Mouse (Mus musculus): Measurements from ENCODE around the gene Tenm4. TPM values are rescaled to one million over a fixed set of nuclear protein-coding genes. Genes with fewer than 3 reads are reported as not detected.

Tenm4 gene
- polyA plus RNA-seq, 1 experiment from 2014 or later, result 42.7 TPM

DNA sequence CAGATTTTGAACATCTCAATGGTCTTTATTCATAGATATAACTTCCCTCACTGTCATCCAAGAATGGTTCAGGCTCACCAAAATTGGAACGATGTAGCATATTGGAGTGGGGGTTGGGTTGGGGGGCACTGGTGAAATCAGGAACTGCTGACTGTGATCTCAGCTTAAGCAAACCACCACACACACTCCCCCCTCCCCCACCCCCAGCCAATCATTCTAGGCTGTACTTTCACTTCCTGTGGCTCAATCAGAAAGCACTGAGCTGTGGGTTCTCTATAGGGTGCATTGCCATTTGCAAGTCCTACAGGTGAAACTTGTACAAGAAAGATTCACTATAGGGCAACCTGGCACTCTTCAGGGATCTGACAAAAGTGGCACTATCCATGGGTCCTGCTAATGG is 559.3 kb downstream of the Tenm4 start:
- Histone ChIP-seq H3K36me3 (peaks cover 7% of the 10 kb centered on the region), H3K4me1 (no peaks in the 10 kb centered on the region), H3K27me3 (no peaks in the 10 kb centered on the region), H3K9me3 (replicated peaks) (no peaks in the 10 kb centered on the region; the same call in 1 of the 2 replicates), H3K4me2 (no peak overlapping the region), H3K27ac (no peak overlapping the region), H3K9ac (no peak overlapping the region), H3K4me3 (replicated peaks) (no peak overlapping the region)
- WGBS, result 93% methylated on average over 1 of the region's 1 CpGs
- ATAC-seq (replicated peaks; ENCODE audit: low FRiP score), result no peak

DNA sequence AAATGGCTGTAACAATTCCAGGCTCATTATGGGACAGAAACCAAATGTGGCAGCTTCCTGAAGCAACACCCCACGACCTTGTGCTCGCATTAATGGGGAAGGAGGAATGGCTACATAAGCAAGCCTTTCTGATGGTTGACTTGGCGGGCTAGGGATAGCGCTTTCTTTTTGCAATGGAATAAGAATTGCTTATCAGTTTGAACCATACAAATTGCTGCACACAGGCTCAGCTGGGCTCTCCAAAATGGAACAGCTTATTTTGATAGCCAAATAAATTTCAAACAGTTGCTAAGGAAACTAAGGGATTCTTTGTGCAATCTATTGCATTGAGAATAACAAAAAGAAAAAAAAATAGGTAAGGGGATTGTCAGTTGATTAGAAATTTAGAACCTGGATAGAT is 560.9 kb downstream of the Tenm4 start:
- ATAC-seq (replicated peaks; ENCODE audit: low FRiP score), result no peak
- Histone ChIP-seq H3K4me1 (no peaks in the 10 kb centered on the region), H3K4me3 (replicated peaks) (no peak overlapping the region), H3K27me3 (no peaks in the 10 kb centered on the region), H3K27ac (no peak overlapping the region), H3K4me2 (no peak overlapping the region), H3K9me3 (replicated peaks) (no peaks in the 10 kb centered on the region), H3K9ac (no peak overlapping the region), H3K36me3 (peaks cover 12% of the 10 kb centered on the region)
- WGBS, result 85% methylated on average over 4 of the region's 4 CpGs

GRCm38 (mm10) chr7:96734315-96735058 is 563.4 kb downstream of the Tenm4 start:
- WGBS, result 74% methylated on average over 7 of the region's 7 CpGs
- H3K9ac ChIP-seq, result no peak overlapping the region
- no peak for ATAC-seq (replicated peaks; ENCODE audit: low FRiP score)
- no peak overlapping the region for H3K4me3 ChIP-seq (replicated peaks)
- peaks cover under 1% of the 10 kb centered on the region; the same call in 1 of the 2 replicates for H3K4me1 ChIP-seq
- H3K36me3 ChIP-seq, result peaks cover 17% of the 10 kb centered on the region
- no peak overlapping the region for H3K4me2 ChIP-seq
- no peaks in the 10 kb centered on the region for H3K9me3 ChIP-seq (replicated peaks)
- H3K27me3 ChIP-seq, result no peaks in the 10 kb centered on the region
- no peak overlapping the region for H3K27ac ChIP-seq

GRCm38 (mm10) chr7:96740631-96741030 is 569.6 kb downstream of the Tenm4 start:
- WGBS, result 40% methylated on average over 6 of the region's 6 CpGs
- H3K4me3 ChIP-seq (replicated peaks), result no peak overlapping the region
- no peak overlapping the region for H3K4me2 ChIP-seq
- ATAC-seq (replicated peaks; ENCODE audit: low FRiP score), result no peak
- H3K9me3 ChIP-seq (replicated peaks), result no peaks in the 10 kb centered on the region
- no peak overlapping the region for H3K9ac ChIP-seq
- peaks cover 17% of the 10 kb centered on the region for H3K36me3 ChIP-seq
- H3K27me3 ChIP-seq, result no peaks in the 10 kb centered on the region
- peaks cover 23% of the 10 kb centered on the region for H3K4me1 ChIP-seq
- H3K27ac ChIP-seq, result no peak overlapping the region

- Histone ChIP-seq H3K27me3 (no peaks in the 10 kb centered on the region), H3K4me2 (no peak overlapping the region), H3K9me3 (replicated peaks) (no peaks in the 10 kb centered on the region), H3K27ac (no peak overlapping the region), H3K36me3 (peaks cover 11% of the 10 kb centered on the region), H3K9ac (no peak overlapping the region), H3K4me3 (replicated peaks) (no peak overlapping the region), H3K4me1 (peaks cover 36% of the 10 kb centered on the region)
- ATAC-seq (replicated peaks; ENCODE audit: low FRiP score), result no peak
- WGBS, result 35% methylated on average over 7 of the region's 7 CpGs
These were observed 571.2 kb downstream of the Tenm4 start for GRCm38 (mm10) chr7:96742221-96742620.

DNA sequence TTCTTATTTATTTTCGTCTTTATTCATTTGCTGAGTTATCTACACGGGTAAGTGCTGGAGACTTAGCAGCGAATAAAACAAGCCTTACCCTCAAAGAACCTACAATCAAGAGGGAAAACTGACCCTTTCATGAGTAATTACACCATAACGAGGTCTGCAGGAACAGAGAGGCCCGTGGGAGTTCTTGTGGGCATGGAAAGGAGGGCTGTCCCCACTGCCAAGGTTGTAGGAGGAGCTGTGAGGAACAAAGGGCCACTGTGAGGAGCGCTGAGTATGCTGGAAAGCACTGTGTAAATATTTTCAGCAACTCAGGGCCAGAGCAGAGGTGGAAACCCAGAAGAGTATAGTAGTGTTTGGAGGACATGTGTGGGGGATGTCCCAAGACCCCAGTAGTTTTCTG is 574.9 kb downstream of the Tenm4 start:
- no peak overlapping the region for H3K4me3 ChIP-seq (replicated peaks)
- H3K36me3 ChIP-seq, result no peaks in the 10 kb centered on the region
- H3K27me3 ChIP-seq, result no peaks in the 10 kb centered on the region
- H3K27ac ChIP-seq, result peak overlapping the region; percentile 74
- no peak overlapping the region for H3K9ac ChIP-seq
- ATAC-seq (replicated peaks; ENCODE audit: low FRiP score), result peak; percentile 72
- peaks cover 45% of the 10 kb centered on the region for H3K4me1 ChIP-seq
- 16% methylated on average over 6 of the region's 6 CpGs for WGBS
- H3K9me3 ChIP-seq (replicated peaks), result no peaks in the 10 kb centered on the region
- no peak overlapping the region for H3K4me2 ChIP-seq

DNA sequence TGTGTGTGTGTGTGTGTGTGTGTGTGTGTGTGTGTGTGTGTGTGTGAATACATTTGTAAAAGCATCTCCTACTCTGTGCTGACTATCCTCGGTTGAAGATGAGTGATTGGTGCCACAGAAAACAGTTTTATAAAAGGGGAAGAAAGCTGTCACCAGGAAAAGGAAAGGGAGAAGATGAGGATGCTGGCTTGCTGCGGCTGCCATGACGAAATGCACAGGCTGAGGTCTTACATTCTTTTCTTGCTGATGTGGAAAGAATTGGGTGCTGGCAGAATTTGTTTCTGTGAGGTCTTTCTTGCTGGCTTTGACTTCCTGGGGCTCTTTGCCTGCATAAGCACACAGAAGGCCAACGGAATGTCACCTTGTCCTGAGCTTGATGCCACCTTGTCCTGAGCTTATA is 575.7 kb downstream of the Tenm4 start:
- H3K4me2 ChIP-seq, result no peak overlapping the region
- H3K36me3 ChIP-seq, result no peaks in the 10 kb centered on the region
- 70% methylated on average over 4 of the region's 4 CpGs for WGBS
- no peak overlapping the region for H3K9ac ChIP-seq
- no peak overlapping the region for H3K4me3 ChIP-seq (replicated peaks)
- peaks cover 45% of the 10 kb centered on the region for H3K4me1 ChIP-seq
- H3K27ac ChIP-seq, result peak overlapping the region; percentile 24; the same call in 1 of the 2 replicates
- no peaks in the 10 kb centered on the region for H3K9me3 ChIP-seq (replicated peaks)
- ATAC-seq (replicated peaks; ENCODE audit: low FRiP score), result no peak
- H3K27me3 ChIP-seq, result no peaks in the 10 kb centered on the region

GRCm38 (mm10) chr7:96748538-96749045 is 577.5 kb downstream of the Tenm4 start:
- H3K4me2 ChIP-seq, result no peak overlapping the region
- peaks cover 40% of the 10 kb centered on the region for H3K4me1 ChIP-seq
- no peak overlapping the region for H3K9ac ChIP-seq
- no peak overlapping the region for H3K4me3 ChIP-seq (replicated peaks)
- no peaks in the 10 kb centered on the region for H3K27me3 ChIP-seq
- no peaks in the 10 kb centered on the region for H3K9me3 ChIP-seq (replicated peaks)
- ATAC-seq (replicated peaks; ENCODE audit: low FRiP score), result 0 out of 2 replicates have a peak, but pooled peaks have one; percentile 19
- no peak overlapping the region for H3K27ac ChIP-seq
- no peaks in the 10 kb centered on the region for H3K36me3 ChIP-seq
- 54% methylated on average over 7 of the region's 7 CpGs for WGBS

DNA sequence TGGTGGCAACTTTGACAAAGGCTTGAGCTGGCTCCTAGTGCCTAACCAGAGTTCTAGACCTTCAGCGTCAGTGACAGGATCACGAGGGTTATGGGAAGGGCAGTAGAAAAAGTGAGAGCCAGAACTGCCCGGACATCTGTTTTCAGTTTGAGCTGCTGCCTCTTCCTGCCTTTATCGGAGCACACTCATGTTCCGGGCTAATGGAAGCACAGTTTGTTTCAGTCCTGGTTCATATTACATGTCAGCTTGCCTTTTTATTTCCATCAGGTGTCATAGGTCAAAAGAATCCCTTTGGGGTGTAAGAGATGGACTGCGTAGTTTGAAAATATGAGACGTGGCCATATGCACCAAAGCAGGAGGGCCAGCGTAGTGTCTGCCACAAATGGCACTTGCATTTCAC is 578.7 kb downstream of the Tenm4 start:
- Histone ChIP-seq H3K4me1 (peaks cover 50% of the 10 kb centered on the region), H3K27me3 (no peaks in the 10 kb centered on the region), H3K4me3 (replicated peaks) (no peak overlapping the region), H3K9me3 (replicated peaks) (no peaks in the 10 kb centered on the region), H3K36me3 (no peaks in the 10 kb centered on the region), H3K27ac (peak overlapping the region; percentile 42; the same call in 1 of the 2 replicates), H3K4me2 (no peak overlapping the region), H3K9ac (no peak overlapping the region)
- no peak for ATAC-seq (replicated peaks; ENCODE audit: low FRiP score)
- WGBS, result 36% methylated on average over 8 of the region's 8 CpGs

DNA sequence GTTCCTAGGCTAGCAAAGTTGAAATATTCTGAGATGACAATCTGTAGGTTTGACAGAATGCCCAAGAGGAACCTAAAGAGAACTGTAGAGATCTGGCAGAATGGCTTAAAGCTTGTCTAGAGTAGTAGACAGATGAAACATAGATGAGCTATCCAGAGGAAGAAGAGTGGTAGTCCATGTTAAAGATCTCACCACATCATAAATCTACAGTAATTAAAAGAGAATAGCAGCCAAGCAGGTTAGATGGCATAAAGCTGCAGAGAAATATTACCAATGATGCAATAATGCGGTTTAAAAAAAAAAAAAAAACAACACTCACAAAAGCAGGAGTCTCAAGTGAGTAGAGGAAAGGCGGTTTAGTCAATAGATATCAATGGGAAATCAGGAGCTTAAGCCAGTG is 580.2 kb downstream of the Tenm4 start:
- Histone ChIP-seq H3K27me3 (no peaks in the 10 kb centered on the region), H3K27ac (no peak overlapping the region), H3K4me2 (no peak overlapping the region), H3K36me3 (no peaks in the 10 kb centered on the region), H3K4me3 (replicated peaks) (no peak overlapping the region), H3K9me3 (replicated peaks) (no peaks in the 10 kb centered on the region), H3K9ac (no peak overlapping the region), H3K4me1 (peaks cover 52% of the 10 kb centered on the region)
- WGBS, result 88% methylated on average over 2 of the region's 2 CpGs
- no peak for ATAC-seq (replicated peaks; ENCODE audit: low FRiP score)

- Histone ChIP-seq H3K4me1 (peaks cover 57% of the 10 kb centered on the region), H3K4me2 (no peak overlapping the region), H3K36me3 (no peaks in the 10 kb centered on the region), H3K9ac (no peak overlapping the region), H3K4me3 (replicated peaks) (no peak overlapping the region), H3K27ac (0 out of 2 replicates have a peak overlapping the region, but pooled peaks have one; percentile 22), H3K27me3 (no peaks in the 10 kb centered on the region), H3K9me3 (replicated peaks) (no peaks in the 10 kb centered on the region)
- WGBS, result 82% methylated on average over 2 of the region's 2 CpGs
- no peak for ATAC-seq (replicated peaks; ENCODE audit: low FRiP score)
These were observed 581.7 kb downstream of the Tenm4 start for GRCm38 (mm10) chr7:96752776-96753175.

- Histone ChIP-seq H3K9me3 (replicated peaks) (no peaks in the 10 kb centered on the region), H3K9ac (no peak overlapping the region), H3K4me1 (peaks cover 56% of the 10 kb centered on the region), H3K27me3 (no peaks in the 10 kb centered on the region), H3K36me3 (peaks cover under 1% of the 10 kb centered on the region; the same call in 1 of the 2 replicates), H3K4me3 (replicated peaks) (no peak overlapping the region), H3K27ac (peak overlapping the region; percentile 56), H3K4me2 (no peak overlapping the region)
- no peak for ATAC-seq (replicated peaks; ENCODE audit: low FRiP score)
- WGBS, result 50% methylated on average over 4 of the region's 4 CpGs
These were observed 582.5 kb downstream of the Tenm4 start for GRCm38 (mm10) chr7:96753335-96754095.
